Mouse (Mus musculus) gastrocnemius, adult 18-20 months (tissue): ENCODE results near the gene Kcna10. TPM values are rescaled to one million over a fixed set of nuclear protein-coding genes. Genes with fewer than 3 reads are reported as not detected.

ENCODE experiments used
- DNase-seq: peaks from one replicate; pipeline ENCODE4 v3.0.0; 2021; ENCODE audit warnings: low spot score
- long read RNA-seq, 2 experiments: library from polyadenylated mRNA; stranded (forward); transcript quantifications; one replicate each; pipeline ENCODE4 v2.0.0; 2021
- total RNA-seq, 2 experiments: library from RNA; stranded (reverse); gene quantifications; 2 replicates each; pipeline ENCODE4 v1.2.3; 2021

Gene Kcna10
- total RNA-seq = not detected
- long read RNA-seq, experiment 1 = 0 reads
- long read RNA-seq, experiment 2 = 0 reads

- DNase-seq = peak; percentile 20
Measured at GRCm38 (mm10) chr3:107182756-107183155, at the start of gene Kcna10. Kcna10 (plus strand) TSS chr3:107183056.

- DNase-seq = no peak
Measured at GRCm38 (mm10) chr3:107134457-107134856, 48.4 kb upstream of the Kcna10 start.

- no peak for DNase-seq
Measured at GRCm38 (mm10) chr3:107147126-107147525, 35.7 kb upstream of the Kcna10 start.

- DNase-seq = peak; percentile 53
Measured at GRCm38 (mm10) chr3:107149006-107149405, 33.9 kb upstream of the Kcna10 start.

GRCm38 (mm10) chr3:107150469-107150868, 32.4 kb upstream of the Kcna10 start:
- DNase-seq = no peak

- DNase-seq = no peak
Measured at GRCm38 (mm10) chr3:107150872-107151540, 31.9 kb upstream of the Kcna10 start.

GRCm38 (mm10) chr3:107153772-107154655, 28.8 kb upstream of the Kcna10 start:
- DNase-seq = no peak

- no peak for DNase-seq
Measured at GRCm38 (mm10) chr3:107158856-107159255, 24.0 kb upstream of the Kcna10 start.

- no peak for DNase-seq
Measured at GRCm38 (mm10) chr3:107159418-107159817, 23.4 kb upstream of the Kcna10 start.

GRCm38 (mm10) chr3:107159859-107160324, 23.0 kb upstream of the Kcna10 start:
- DNase-seq = peak; percentile 27

GRCm38 (mm10) chr3:107162741-107163140, 20.1 kb upstream of the Kcna10 start:
- no peak for DNase-seq

GRCm38 (mm10) chr3:107169552-107169951, 13.3 kb upstream of the Kcna10 start:
- peak; percentile 40 for DNase-seq

GRCm38 (mm10) chr3:107171964-107172363, 10.9 kb upstream of the Kcna10 start:
- no peak for DNase-seq

GRCm38 (mm10) chr3:107172556-107172955, 10.3 kb upstream of the Kcna10 start:
- DNase-seq = no peak

- DNase-seq = peak; percentile 62
Measured at GRCm38 (mm10) chr3:107175486-107175885, 7.4 kb upstream of the Kcna10 start.

GRCm38 (mm10) chr3:107176501-107176900, 6.4 kb upstream of the Kcna10 start:
- no peak for DNase-seq

GRCm38 (mm10) chr3:107180860-107181259, 2.0 kb upstream of the Kcna10 start:
- no peak for DNase-seq

GRCm38 (mm10) chr3:107183178-107183577, 322 bp downstream of the Kcna10 start:
- no peak for DNase-seq

- no peak for DNase-seq
Measured at GRCm38 (mm10) chr3:107185597-107185996, 2.7 kb downstream of the Kcna10 start.

GRCm38 (mm10) chr3:107187022-107187421, 4.2 kb downstream of the Kcna10 start:
- no peak for DNase-seq

GRCm38 (mm10) chr3:107188226-107188899, 5.5 kb downstream of the Kcna10 start:
- peak; percentile 55 for DNase-seq
